Mouse (Mus musculus): Measurements from ENCODE around the gene Nrxn2. TPM values are rescaled to one million over a fixed set of nuclear protein-coding genes. Genes with fewer than 3 reads are reported as not detected.

Gene Nrxn2
- polyA plus RNA-seq, 1 experiment: 2.9 TPM

DNA sequence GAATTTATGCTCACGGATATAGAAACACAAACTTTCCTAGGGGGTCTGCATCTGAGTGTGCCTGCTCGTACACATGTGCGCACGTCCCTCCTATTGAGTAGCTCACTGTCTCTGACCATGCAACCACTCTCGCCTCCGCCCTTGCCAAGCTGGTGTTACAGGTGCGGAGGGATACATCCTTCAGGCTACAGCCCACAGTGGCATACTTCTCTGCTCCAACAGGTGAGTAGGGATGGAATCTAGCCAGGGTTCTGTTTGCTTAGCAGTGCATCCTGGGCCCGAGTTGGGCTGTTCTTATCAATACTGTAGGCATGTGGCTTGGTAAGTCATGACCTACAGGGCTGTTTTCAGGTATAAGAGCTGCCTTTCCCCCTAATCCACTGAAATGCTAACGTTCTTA is 107.5 kb downstream of the Nrxn2 start:
- TF ChIP-seq POLR2A (IDR thresholded peaks at IDR 0.05; ENCODE audit: low read depth, low read length) (no peak), CTCF (IDR thresholded peaks at IDR 0.05; ENCODE audit: extremely low read depth, insufficient read length, insufficient replicate concordance, low read depth, low read length) (no peak)
- no peaks in the 10 kb centered on the region; the same call in 1 of the 2 replicates for H3K4me1 ChIP-seq (ENCODE audit: control insufficient read depth, insufficient read depth, insufficient read length, low read length)
- no peak overlapping the region for H3K4me3 ChIP-seq (ENCODE audit: low read depth, low read length)
- 79% methylated on average over 9 of the region's 9 CpGs for WGBS
- no peak overlapping the region for H3K27ac ChIP-seq (ENCODE audit: insufficient read depth, low read depth, low read length)
- no peaks in the 10 kb centered on the region for H3K36me3 ChIP-seq (ENCODE audit: control insufficient read depth, insufficient read depth, low read length)
- peaks cover 13% of the 10 kb centered on the region for H3K27me3 ChIP-seq (ENCODE audit: control insufficient read depth, insufficient read depth, low read length)

DNA sequence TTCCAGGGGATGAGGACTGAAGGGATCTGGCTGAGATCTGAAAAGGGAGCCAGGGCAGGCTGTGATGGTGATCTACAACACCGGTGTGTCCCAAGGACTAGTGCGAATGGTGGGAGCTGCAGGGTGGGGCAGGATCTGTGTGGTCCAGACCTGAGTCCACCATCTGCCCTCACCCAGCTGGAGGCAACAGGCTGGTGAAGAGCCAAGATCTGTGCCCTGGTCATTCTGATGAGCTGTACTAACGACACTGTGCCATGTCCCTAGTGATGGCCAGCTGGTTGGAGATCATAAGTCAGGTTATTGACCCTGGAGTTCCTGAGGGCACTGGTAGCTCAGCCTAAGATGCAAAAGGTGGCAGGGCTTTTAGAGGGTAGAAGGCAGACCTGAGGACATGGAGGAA is 108.9 kb downstream of the Nrxn2 start:
- 86% methylated on average over 3 of the region's 3 CpGs for WGBS
- Histone ChIP-seq H3K27ac (ENCODE audit: insufficient read depth, low read depth, low read length) (no peak overlapping the region), H3K36me3 (ENCODE audit: control insufficient read depth, insufficient read depth, low read length) (no peaks in the 10 kb centered on the region)

DNA sequence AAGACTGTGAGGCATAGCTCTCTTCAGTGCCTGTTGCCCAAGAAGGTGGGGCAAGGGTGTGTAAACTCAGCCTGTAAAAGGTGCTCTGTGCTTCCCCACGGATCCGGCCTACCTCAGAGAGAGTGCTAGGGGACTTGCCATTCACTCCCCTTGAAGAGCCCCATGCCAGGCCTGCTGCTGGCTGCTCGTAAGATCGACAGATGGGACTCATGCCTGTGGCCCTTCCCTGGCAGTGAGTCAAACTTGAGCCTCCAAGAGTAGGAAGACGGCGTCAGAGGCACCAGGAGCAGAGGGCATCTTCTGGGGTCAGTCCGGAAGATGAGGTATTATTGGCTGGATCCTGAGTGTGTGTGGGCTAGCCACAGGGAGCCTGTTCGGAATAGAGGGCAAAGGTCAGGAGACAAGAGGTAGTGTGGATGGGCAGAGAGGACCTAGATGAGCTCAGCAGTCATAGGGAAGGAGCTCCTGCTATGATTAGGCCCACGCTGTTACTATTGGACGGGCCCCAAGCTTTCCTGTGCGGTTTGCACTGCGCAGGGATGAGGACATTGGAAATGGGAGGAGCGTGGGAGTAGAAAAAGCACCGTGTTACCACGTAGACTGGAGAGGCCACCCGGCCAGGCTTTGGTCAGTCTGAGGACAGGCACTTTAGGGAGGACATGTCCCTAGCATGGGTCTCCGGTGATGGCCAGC is 109.5 kb downstream of the Nrxn2 start:
- no peak overlapping the region for H3K4me3 ChIP-seq (ENCODE audit: low read depth, low read length)
- no peaks in the 10 kb centered on the region for H3K36me3 ChIP-seq (ENCODE audit: control insufficient read depth, insufficient read depth, low read length)
- TF ChIP-seq CTCF (IDR thresholded peaks at IDR 0.05; ENCODE audit: extremely low read depth, insufficient read length, insufficient replicate concordance, low read depth, low read length): no peak
- no peak for TF ChIP-seq POLR2A (IDR thresholded peaks at IDR 0.05; ENCODE audit: low read depth, low read length)
- 80% methylated on average over 17 of the region's 17 CpGs for WGBS
- H3K27ac ChIP-seq (ENCODE audit: insufficient read depth, low read depth, low read length): no peak overlapping the region
- peaks cover 33% of the 10 kb centered on the region for H3K27me3 ChIP-seq (ENCODE audit: control insufficient read depth, insufficient read depth, low read length)
- peaks cover 5% of the 10 kb centered on the region for H3K4me1 ChIP-seq (ENCODE audit: control insufficient read depth, insufficient read depth, insufficient read length, low read length)

More for the DNA sequence above, 108.9 kb downstream of the Nrxn2 start:
- no peak overlapping the region for H3K4me3 ChIP-seq (ENCODE audit: low read depth, low read length)
- no peak for TF ChIP-seq CTCF (IDR thresholded peaks at IDR 0.05; ENCODE audit: extremely low read depth, insufficient read length, insufficient replicate concordance, low read depth, low read length)
- TF ChIP-seq POLR2A (IDR thresholded peaks at IDR 0.05; ENCODE audit: low read depth, low read length): no peak
- H3K4me1 ChIP-seq (ENCODE audit: control insufficient read depth, insufficient read depth, insufficient read length, low read length): peaks cover 5% of the 10 kb centered on the region
- H3K27me3 ChIP-seq (ENCODE audit: control insufficient read depth, insufficient read depth, low read length): peaks cover 27% of the 10 kb centered on the region

DNA sequence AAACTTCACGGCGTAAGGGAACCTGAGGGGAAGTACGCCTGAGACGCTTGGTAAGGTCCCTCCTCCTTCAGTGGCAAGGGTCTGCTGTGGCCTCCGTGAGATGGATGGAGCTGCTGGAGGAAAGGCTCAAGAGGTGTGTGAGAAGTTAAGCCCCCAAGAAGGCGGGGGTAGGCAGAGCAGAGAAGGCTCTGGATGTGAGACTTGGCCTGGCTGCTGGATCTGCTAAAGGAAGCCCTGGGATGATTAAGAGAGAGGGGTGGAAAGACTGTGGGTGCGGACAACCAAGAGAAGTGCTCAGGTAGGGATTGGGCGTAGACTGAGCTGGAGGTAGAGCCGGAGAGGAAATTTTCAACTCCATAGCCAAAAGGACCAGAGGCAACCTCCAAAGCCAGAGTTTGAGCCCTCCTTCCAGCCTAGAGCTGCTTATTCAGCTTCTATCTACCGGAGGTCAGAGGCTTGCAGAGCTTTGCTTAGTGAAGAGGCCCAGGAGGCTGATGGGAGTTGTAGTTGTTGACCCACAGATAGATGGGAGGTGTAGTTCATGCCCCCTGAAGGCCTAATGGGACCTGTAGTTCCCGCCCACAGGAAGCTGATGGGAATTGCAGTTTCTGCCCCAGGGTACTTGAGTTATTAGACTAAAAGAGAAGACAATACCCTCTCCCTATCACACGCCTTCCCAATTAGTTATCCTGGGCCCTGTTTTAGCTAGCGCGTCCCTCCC is 110.9 kb downstream of the Nrxn2 start:
- TF ChIP-seq POLR2A (IDR thresholded peaks at IDR 0.05; ENCODE audit: low read depth, low read length): no peak
- Histone ChIP-seq H3K36me3 (ENCODE audit: control insufficient read depth, insufficient read depth, low read length) (no peaks in the 10 kb centered on the region), H3K27me3 (ENCODE audit: control insufficient read depth, insufficient read depth, low read length) (peaks cover 36% of the 10 kb centered on the region), H3K4me1 (ENCODE audit: control insufficient read depth, insufficient read depth, insufficient read length, low read length) (peaks cover 5% of the 10 kb centered on the region), H3K4me3 (ENCODE audit: low read depth, low read length) (no peak overlapping the region), H3K27ac (ENCODE audit: insufficient read depth, low read depth, low read length) (no peak overlapping the region)
- WGBS: 71% methylated on average over 14 of the region's 14 CpGs

DNA sequence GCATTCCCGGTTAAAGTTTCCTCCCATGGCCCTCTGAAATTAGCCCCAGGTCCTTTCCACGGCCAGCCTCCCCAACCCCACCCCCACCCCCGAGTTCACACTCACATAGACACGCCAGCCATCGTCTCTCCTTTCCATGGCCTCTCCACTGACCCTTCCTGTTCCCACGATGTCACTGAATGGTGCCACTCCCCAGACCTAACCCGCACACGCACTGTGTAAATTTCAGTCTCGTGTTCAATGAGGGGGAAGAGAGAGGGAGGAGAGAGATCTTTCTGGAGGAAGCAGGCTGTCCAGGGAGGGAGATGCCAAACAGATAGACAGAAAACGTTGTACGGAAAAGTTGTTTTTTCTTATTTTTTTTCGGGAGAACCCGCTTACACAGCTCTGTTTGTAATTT is 111.8 kb downstream of the Nrxn2 start:
- no peak overlapping the region for H3K4me3 ChIP-seq (ENCODE audit: low read depth, low read length)
- H3K27me3 ChIP-seq (ENCODE audit: control insufficient read depth, insufficient read depth, low read length): peaks cover 36% of the 10 kb centered on the region
- peaks cover 5% of the 10 kb centered on the region for H3K4me1 ChIP-seq (ENCODE audit: control insufficient read depth, insufficient read depth, insufficient read length, low read length)
- no peaks in the 10 kb centered on the region for H3K36me3 ChIP-seq (ENCODE audit: control insufficient read depth, insufficient read depth, low read length)
- TF ChIP-seq CTCF (IDR thresholded peaks at IDR 0.05; ENCODE audit: extremely low read depth, insufficient read length, insufficient replicate concordance, low read depth, low read length): no peak
- TF ChIP-seq POLR2A (IDR thresholded peaks at IDR 0.05; ENCODE audit: low read depth, low read length): no peak
- 40% methylated on average over 13 of the region's 13 CpGs for WGBS
- H3K27ac ChIP-seq (ENCODE audit: insufficient read depth, low read depth, low read length): no peak overlapping the region

DNA sequence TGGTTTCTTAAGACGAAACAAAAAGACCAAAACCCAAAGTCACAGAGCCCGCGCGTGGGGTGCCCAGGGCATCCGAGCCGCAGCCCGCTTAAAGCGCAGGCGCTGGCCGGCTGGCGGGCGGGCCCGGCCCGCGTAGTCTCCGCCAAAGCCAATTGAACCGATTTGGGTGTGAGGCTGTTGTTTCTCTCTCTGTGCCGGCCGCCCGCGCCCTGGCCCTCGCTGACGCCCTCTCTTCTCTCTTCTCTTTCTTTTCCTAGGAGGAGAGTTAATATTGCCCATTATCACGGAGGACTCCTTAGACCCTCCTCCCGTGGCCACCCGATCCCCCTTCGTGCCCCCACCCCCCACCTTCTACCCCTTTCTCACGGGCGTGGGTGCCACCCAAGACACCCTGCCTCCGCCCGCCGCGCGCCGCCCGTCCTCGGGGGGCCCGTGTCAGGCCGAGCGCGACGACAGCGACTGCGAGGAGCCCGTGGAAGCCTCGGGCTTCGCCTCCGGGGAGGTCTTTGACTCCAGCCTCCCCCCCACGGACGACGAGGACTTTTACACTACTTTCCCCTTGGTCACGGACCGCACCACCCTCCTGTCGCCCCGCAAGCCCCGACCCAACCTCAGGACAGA is 112.6 kb downstream of the Nrxn2 start:
- Histone ChIP-seq H3K36me3 (ENCODE audit: control insufficient read depth, insufficient read depth, low read length) (no peaks in the 10 kb centered on the region), H3K4me3 (ENCODE audit: low read depth, low read length) (peak overlapping the region; percentile 47), H3K4me1 (ENCODE audit: control insufficient read depth, insufficient read depth, insufficient read length, low read length) (peaks cover 5% of the 10 kb centered on the region), H3K27ac (ENCODE audit: insufficient read depth, low read depth, low read length) (no peak overlapping the region), H3K27me3 (ENCODE audit: control insufficient read depth, insufficient read depth, low read length) (peaks cover 36% of the 10 kb centered on the region)
- WGBS: 2% methylated on average over 56 of the region's 56 CpGs
- TF ChIP-seq POLR2A (IDR thresholded peaks at IDR 0.05; ENCODE audit: low read depth, low read length) (no peak), CTCF (IDR thresholded peaks at IDR 0.05; ENCODE audit: extremely low read depth, insufficient read length, insufficient replicate concordance, low read depth, low read length) (no peak)

DNA sequence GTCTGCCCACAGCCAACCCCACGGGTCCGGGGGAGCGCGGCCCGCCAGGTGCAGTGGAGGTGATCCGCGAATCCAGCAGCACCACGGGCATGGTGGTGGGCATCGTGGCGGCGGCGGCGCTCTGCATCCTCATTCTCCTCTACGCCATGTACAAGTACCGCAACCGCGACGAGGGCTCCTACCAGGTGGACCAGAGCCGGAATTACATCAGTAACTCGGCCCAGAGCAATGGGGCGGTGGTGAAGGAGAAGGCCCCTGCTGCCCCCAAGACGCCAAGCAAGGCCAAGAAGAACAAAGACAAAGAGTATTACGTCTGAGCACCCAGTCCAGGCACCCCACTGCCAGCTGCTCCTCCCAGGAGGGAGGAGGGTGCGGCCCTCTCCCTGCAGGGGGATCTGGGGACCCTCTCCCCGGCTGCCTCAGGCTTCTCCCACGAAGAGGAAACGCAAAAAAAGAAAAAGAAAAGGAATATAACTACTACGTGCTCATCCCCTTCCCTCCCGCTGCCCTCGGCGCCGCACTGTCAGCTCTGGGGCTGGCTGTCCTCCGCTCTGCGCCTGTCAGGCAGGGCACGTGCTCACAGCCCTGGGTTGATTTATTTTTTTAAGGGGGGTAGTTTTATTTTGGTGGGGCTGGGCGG is 113.4 kb downstream of the Nrxn2 start:
- TF ChIP-seq POLR2A (IDR thresholded peaks at IDR 0.05; ENCODE audit: low read depth, low read length): no peak
- no peak for TF ChIP-seq CTCF (IDR thresholded peaks at IDR 0.05; ENCODE audit: extremely low read depth, insufficient read length, insufficient replicate concordance, low read depth, low read length)
- Histone ChIP-seq H3K27me3 (ENCODE audit: control insufficient read depth, insufficient read depth, low read length) (peaks cover 36% of the 10 kb centered on the region), H3K36me3 (ENCODE audit: control insufficient read depth, insufficient read depth, low read length) (no peaks in the 10 kb centered on the region), H3K4me1 (ENCODE audit: control insufficient read depth, insufficient read depth, insufficient read length, low read length) (peaks cover 5% of the 10 kb centered on the region), H3K4me3 (ENCODE audit: low read depth, low read length) (peak overlapping the region; percentile 47), H3K27ac (ENCODE audit: insufficient read depth, low read depth, low read length) (peak overlapping the region; percentile 23; the same call in 1 of the 2 replicates)
- WGBS: 4% methylated on average over 36 of the region's 36 CpGs

Data from small intestine, adult 2 months (tissue).